Comparison of ENCODE assay signal across 7 mouse cellular contexts in the genomic region with DNA sequence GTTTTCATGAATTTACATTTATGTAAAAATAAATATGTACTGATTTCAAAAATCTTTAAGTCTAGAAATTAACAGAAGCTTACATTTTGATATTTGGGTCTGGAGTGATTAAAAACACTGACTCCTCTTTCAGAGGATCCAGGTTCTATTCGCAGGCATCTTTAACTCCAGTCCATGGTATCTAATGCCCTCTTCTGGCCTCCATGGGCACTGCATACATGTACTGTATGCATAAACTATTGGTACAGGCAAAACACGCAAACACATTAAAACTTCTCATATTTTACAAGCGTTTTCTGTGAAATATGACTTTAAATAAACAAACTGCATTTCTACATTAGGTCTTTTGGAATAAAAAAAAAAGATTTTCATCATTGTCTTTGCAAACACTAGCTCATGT.
A peak's percentile ranks its signal among the peaks of the same experiment; 100 is the strongest.
DNase-seq lines count a peak whose midpoint lies in the region; ATAC-seq and TF ChIP-seq lines count a peak whose summit lies in the region.

No protein-coding gene starts in this region.

- no peaks in the 10 kb centered on the region for H3K9me3 ChIP-seq in hindbrain, postnatal 0 days (ENCODE audit: low read length)
- H3K9me3 ChIP-seq in hindbrain, embryonic 14.5 days (ENCODE audit: control insufficient read depth, low read length) = no peaks in the 10 kb centered on the region
- H3K9me3 ChIP-seq in midbrain, embryonic 14.5 days (ENCODE audit: control insufficient read depth, low read length) = no peaks in the 10 kb centered on the region
- no peaks in the 10 kb centered on the region for H3K9me3 ChIP-seq in midbrain, embryonic 11.5 days (ENCODE audit: control insufficient read depth, low read length)

- no peak overlapping the region for H3K4me2 ChIP-seq in hindbrain, postnatal 0 days (ENCODE audit: low read depth, low read length)
- H3K4me2 ChIP-seq in hindbrain, embryonic 14.5 days (replicated peaks) = no peak overlapping the region
- H3K4me2 ChIP-seq in midbrain, embryonic 14.5 days (ENCODE audit: low read length) = no peak overlapping the region
- no peak overlapping the region for H3K4me2 ChIP-seq in midbrain, embryonic 11.5 days

- no peak overlapping the region for H3K4me3 ChIP-seq in hindbrain, postnatal 0 days (ENCODE audit: low read length)
- H3K4me3 ChIP-seq in hindbrain, embryonic 14.5 days (replicated peaks; ENCODE audit: low read length) = no peak overlapping the region
- H3K4me3 ChIP-seq in midbrain, embryonic 14.5 days (replicated peaks; ENCODE audit: low read depth, low read length) = no peak overlapping the region
- H3K4me3 ChIP-seq in midbrain, embryonic 11.5 days (ENCODE audit: low read depth, low read length) = no peak overlapping the region

- peak; percentile 55 for TF ChIP-seq CTCF in hindbrain, postnatal 0 days (IDR thresholded peaks at IDR 0.05; ENCODE audit: low read depth)

- ATAC-seq in hindbrain, postnatal 0 days = no peak
- ATAC-seq in hindbrain, embryonic 14.5 days (ENCODE audit: low FRiP score) = no peak
- no peak for ATAC-seq in midbrain, embryonic 14.5 days (ENCODE audit: low FRiP score, low TSS enrichment)
- ATAC-seq in midbrain, embryonic 11.5 days (ENCODE audit: low FRiP score) = no peak

- H3K27ac ChIP-seq in hindbrain, postnatal 0 days = no peak overlapping the region
- H3K27ac ChIP-seq in hindbrain, embryonic 14.5 days = no peak overlapping the region
- no peak overlapping the region for H3K27ac ChIP-seq in midbrain, embryonic 14.5 days (replicated peaks; ENCODE audit: low read depth, low read length)
- no peak overlapping the region for H3K27ac ChIP-seq in midbrain, embryonic 11.5 days (ENCODE audit: low read depth, low read length)

- no peak overlapping the region for H3K9ac ChIP-seq in hindbrain, postnatal 0 days (replicated peaks; ENCODE audit: low read length)
- no peak overlapping the region for H3K9ac ChIP-seq in hindbrain, embryonic 14.5 days
- no peak overlapping the region for H3K9ac ChIP-seq in midbrain, embryonic 14.5 days (replicated peaks; ENCODE audit: low read length)
- H3K9ac ChIP-seq in midbrain, embryonic 11.5 days (ENCODE audit: low read length) = no peak overlapping the region

- H3K27me3 ChIP-seq in hindbrain, postnatal 0 days (ENCODE audit: insufficient read depth, low read length) = no peaks in the 10 kb centered on the region
- no peaks in the 10 kb centered on the region for H3K27me3 ChIP-seq in hindbrain, embryonic 14.5 days (ENCODE audit: control insufficient read depth, insufficient read depth, low read length)
- H3K27me3 ChIP-seq in midbrain, embryonic 14.5 days (ENCODE audit: control insufficient read depth, insufficient read depth, low read length) = no peaks in the 10 kb centered on the region
- H3K27me3 ChIP-seq in midbrain, embryonic 11.5 days (ENCODE audit: control insufficient read depth, insufficient read depth, low read length) = no peaks in the 10 kb centered on the region

- H3K4me1 ChIP-seq in hindbrain, postnatal 0 days (ENCODE audit: insufficient read depth, low read length) = no peaks in the 10 kb centered on the region
- H3K4me1 ChIP-seq in hindbrain, embryonic 14.5 days (replicated peaks; ENCODE audit: control insufficient read depth, insufficient read depth, low read length) = no peaks in the 10 kb centered on the region
- H3K4me1 ChIP-seq in midbrain, embryonic 14.5 days (ENCODE audit: control insufficient read depth, insufficient read depth, low read length) = no peaks in the 10 kb centered on the region
- H3K4me1 ChIP-seq in midbrain, embryonic 11.5 days (ENCODE audit: control insufficient read depth, insufficient read depth, low read length) = no peaks in the 10 kb centered on the region

- H3K36me3 ChIP-seq in hindbrain, postnatal 0 days (ENCODE audit: insufficient read depth, low read length) = no peaks in the 10 kb centered on the region
- no peaks in the 10 kb centered on the region for H3K36me3 ChIP-seq in hindbrain, embryonic 14.5 days (replicated peaks; ENCODE audit: control insufficient read depth, insufficient read depth)
- H3K36me3 ChIP-seq in midbrain, embryonic 14.5 days (ENCODE audit: control insufficient read depth, insufficient read depth, low read length) = no peaks in the 10 kb centered on the region
- H3K36me3 ChIP-seq in midbrain, embryonic 11.5 days (ENCODE audit: control insufficient read depth, insufficient read depth, low read length) = no peaks in the 10 kb centered on the region

- 73% methylated on average over 3 of the region's 3 CpGs for WGBS in hindbrain, postnatal 0 days
- 73% methylated on average over 3 of the region's 3 CpGs for WGBS in hindbrain, embryonic 14.5 days
- 73% methylated on average over 3 of the region's 3 CpGs for WGBS in midbrain, embryonic 14.5 days
- 66% methylated on average over 3 of the region's 3 CpGs for WGBS in midbrain, embryonic 11.5 days

- DNase-seq in hindbrain, postnatal 0 days (ENCODE audit: low spot score) = no peak
- no peak for DNase-seq in hindbrain, embryonic 14.5 days (ENCODE audit: low spot score)
- DNase-seq in midbrain, embryonic 14.5 days = peak; percentile 31
- DNase-seq in midbrain, embryonic 11.5 days (ENCODE audit: low spot score, missing footprints) = no peak
- peak; percentile 54 for DNase-seq in ZHBTc4 (ENCODE audit: low read depth, low spot score)
- DNase-seq in kidney, postnatal 4 days = peak; percentile 39 to 47
- DNase-seq in ovary, adult 18-20 months (ENCODE audit: low spot score) = no peak

Comparison
In these comparisons a context has a peak if more than half of its experiments do, and no peak if none do; other contexts are left out.
1. DNase-seq: peak in midbrain, embryonic 14.5 days (single experiment), ZHBTc4 (single experiment) and kidney, postnatal 4 days (2 of 2); none in hindbrain, postnatal 0 days (single experiment), hindbrain, embryonic 14.5 days (single experiment), midbrain, embryonic 11.5 days (single experiment) and ovary, adult 18-20 months (single experiment).